Mouse (Mus musculus) neural tube, embryonic 11.5 days (tissue): ENCODE results near the gene Lats1. TPM values are rescaled to one million over a fixed set of nuclear protein-coding genes. Genes with fewer than 3 reads are reported as not detected.

ENCODE experiments used
- ATAC-seq: fragments of 200-750 bp; cut with Nextera tagmentation; 2 replicates; pipeline ENCODE4 v1.8.0; 2017; ENCODE audit warnings: moderate number of reproducible peaks, mild to moderate bottlenecking, moderate TSS enrichment, moderate library complexity; ENCODE audit not compliant: insufficient read depth, low FRiP score, low TSS enrichment
- DNase-seq: peaks from one replicate; pipeline ENCODE4 v3.0.0-alpha.2; 2015; ENCODE audit warnings: low spot score
- H3K27ac ChIP-seq: fragments of 300-500 bp; sonication (generic); 2 replicates; pipeline ENCODE4 v1.5.1; 2014; ENCODE audit warnings: low read depth, mild to moderate bottlenecking, low read length
- H3K27me3 ChIP-seq: fragments of 300-500 bp; sonication (generic); 2 replicates; pipeline ENCODE4 v1.6.1; 2014; ENCODE audit warnings: mild to moderate bottlenecking, low read length, mixed read lengths; ENCODE audit not compliant: control insufficient read depth, insufficient read depth
- H3K36me3 ChIP-seq: fragments of 300-500 bp; sonication (generic); 2 replicates; pipeline ENCODE4 v1.6.1; 2014; ENCODE audit warnings: mild to moderate bottlenecking, low read length, moderate library complexity, mixed read lengths; ENCODE audit not compliant: control insufficient read depth, insufficient read depth
- H3K4me1 ChIP-seq: fragments of 300-500 bp; sonication (generic); 2 replicates; pipeline ENCODE4 v1.6.1; 2014; ENCODE audit warnings: low read length, mixed read lengths; ENCODE audit not compliant: control insufficient read depth, insufficient read depth
- H3K4me2 ChIP-seq: fragments of 300-500 bp; sonication (generic); 2 replicates; pipeline ENCODE4 v1.6.1; 2014; ENCODE audit warnings: low read depth, mild to moderate bottlenecking, moderate library complexity
- H3K4me3 ChIP-seq: fragments of 300-500 bp; sonication (generic); 2 replicates; pipeline ENCODE4 v1.5.1; 2014; ENCODE audit warnings: low read depth, low read length
- H3K9ac ChIP-seq: fragments of 300-500 bp; sonication (generic); 2 replicates; pipeline ENCODE4 v1.6.1; 2014; ENCODE audit warnings: mild to moderate bottlenecking, low read length
- H3K9me3 ChIP-seq: fragments of 300-500 bp; sonication (generic); 2 replicates; pipeline ENCODE4 v1.6.1; 2016; ENCODE audit warnings: low read length; ENCODE audit not compliant: control insufficient read depth
- WGBS: fragments of 180-500 bp; shearing (Covaris S2); extraction: QIAGEN DNeasy Blood & Tissue Kit; methylation state at CpG from one replicate; pipeline ENCODE4 v1.1.7; 2014; 5-methylcytosine and 5-hydroxymethylcytosine counted together
- polyA plus RNA-seq: library from polyadenylated mRNA; unstranded; fragments of >200 nt; fragmentation: Nextera tagmentation; extraction: Ambion mirVana; gene quantifications from 2 replicates; pipeline ENCODE4 v1.2.1, GENCODE M21; 2014

Gene Lats1
- polyA plus RNA-seq, 1 experiment from 2014 or later = 14.2 TPM

- Histone ChIP-seq H3K36me3 (peaks cover 13% of the 10 kb centered on the region), H3K4me1 (no peaks in the 10 kb centered on the region), H3K27me3 (no peaks in the 10 kb centered on the region), H3K4me2 (no peak overlapping the region), H3K9ac (no peak overlapping the region), H3K4me3 (no peak overlapping the region), H3K9me3 (no peaks in the 10 kb centered on the region), H3K27ac (no peak overlapping the region)
- ATAC-seq (no peak), DNase-seq (no peak)
- 93% methylated on average over 5 of the region's 5 CpGs for WGBS
Observed at GRCm38 (mm10) chr10:7710121-7710520, 29.1 kb downstream of the Lats1 start.

- no peak for DNase-seq
- ATAC-seq = no peak
- Histone ChIP-seq H3K27ac (no peak overlapping the region), H3K9ac (no peak overlapping the region), H3K9me3 (no peaks in the 10 kb centered on the region), H3K4me1 (no peaks in the 10 kb centered on the region), H3K4me3 (no peak overlapping the region), H3K27me3 (no peaks in the 10 kb centered on the region), H3K36me3 (peaks cover 12% of the 10 kb centered on the region), H3K4me2 (no peak overlapping the region)
- WGBS = 95% methylated on average over 13 of the region's 13 CpGs
Observed at GRCm38 (mm10) chr10:7712506-7712905, 31.5 kb downstream of the Lats1 start.

- no peak overlapping the region for H3K4me3 ChIP-seq
- DNase-seq = no peak
- ATAC-seq = no peak
- no peaks in the 10 kb centered on the region for H3K27me3 ChIP-seq
- no peak overlapping the region for H3K9ac ChIP-seq
- H3K36me3 ChIP-seq = peaks cover 9% of the 10 kb centered on the region
- no peak overlapping the region for H3K27ac ChIP-seq
- WGBS = 82% methylated on average over 7 of the region's 7 CpGs
- no peaks in the 10 kb centered on the region for H3K9me3 ChIP-seq
- H3K4me2 ChIP-seq = no peak overlapping the region
- H3K4me1 ChIP-seq = no peaks in the 10 kb centered on the region
Observed at GRCm38 (mm10) chr10:7715056-7715455, 34.0 kb downstream of the Lats1 start.

- Histone ChIP-seq H3K36me3 (no peaks in the 10 kb centered on the region), H3K27ac (no peak within 1 kb of the TSS), H3K9me3 (no peaks in the 10 kb centered on the region), H3K4me2 (peak within 1 kb of the TSS; percentile 74), H3K4me3 (peak within 1 kb of the TSS; percentile 58), H3K4me1 (no peaks in the 10 kb centered on the region; the same call in 1 of the 2 replicates), H3K27me3 (no peaks in the 10 kb centered on the region), H3K9ac (peak within 1 kb of the TSS; percentile 49)
- under 1% methylated on average over 49 of the region's 49 CpGs for WGBS
- DNase-seq = peak; percentile 97
- peak; percentile 96 for ATAC-seq
Observed at GRCm38 (mm10) chr10:7725751-7726500, 44.9 kb downstream of the Lats1 start, which contains the start of gene Katna1. Gene Katna1 (plus strand): TSS chr10:7726000.

- DNase-seq (no peak), ATAC-seq (no peak)
- peak overlapping the region; percentile 58 for H3K4me3 ChIP-seq
- H3K4me1 ChIP-seq = no peaks in the 10 kb centered on the region; the same call in 1 of the 2 replicates
- H3K27ac ChIP-seq = no peak overlapping the region
- peak overlapping the region; percentile 74 for H3K4me2 ChIP-seq
- no peaks in the 10 kb centered on the region for H3K9me3 ChIP-seq
- peak overlapping the region; percentile 49 for H3K9ac ChIP-seq
- H3K36me3 ChIP-seq = no peaks in the 10 kb centered on the region
- 0% methylated on average over 8 of the region's 8 CpGs for whole genome bisulfite sequencing
- no peaks in the 10 kb centered on the region for H3K27me3 ChIP-seq
Observed at GRCm38 (mm10) chr10:7726501-7726812, 45.4 kb downstream of the Lats1 start.

GRCm38 (mm10) chr10:7727011-7727410, 46.0 kb downstream of the Lats1 start:
- Histone ChIP-seq H3K27ac (no peak overlapping the region), H3K4me3 (peak overlapping the region; percentile 58), H3K27me3 (no peaks in the 10 kb centered on the region), H3K36me3 (no peaks in the 10 kb centered on the region), H3K4me2 (peak overlapping the region; percentile 74), H3K9me3 (no peaks in the 10 kb centered on the region), H3K4me1 (no peaks in the 10 kb centered on the region; the same call in 1 of the 2 replicates), H3K9ac (no peak overlapping the region)
- DNase-seq (no peak), ATAC-seq (no peak)
- 33% methylated on average over 3 of the region's 3 CpGs for WGBS

- no peak overlapping the region for H3K4me3 ChIP-seq
- no peaks in the 10 kb centered on the region for H3K27me3 ChIP-seq
- no peaks in the 10 kb centered on the region; the same call in 1 of the 2 replicates for H3K4me1 ChIP-seq
- no peaks in the 10 kb centered on the region for H3K36me3 ChIP-seq
- H3K27ac ChIP-seq = no peak overlapping the region
- H3K9me3 ChIP-seq = no peaks in the 10 kb centered on the region
- no peak for ATAC-seq
- no peak overlapping the region for H3K9ac ChIP-seq
- no peak for DNase-seq
- no peak overlapping the region for H3K4me2 ChIP-seq
Observed at GRCm38 (mm10) chr10:7731582-7731981, 50.6 kb downstream of the Lats1 start.

GRCm38 (mm10) chr10:7737122-7737521, 56.1 kb downstream of the Lats1 start:
- H3K36me3 ChIP-seq = no peaks in the 10 kb centered on the region
- H3K9me3 ChIP-seq = no peaks in the 10 kb centered on the region
- ATAC-seq = no peak
- H3K4me3 ChIP-seq = no peak overlapping the region
- DNase-seq = no peak
- H3K27ac ChIP-seq = no peak overlapping the region
- no peak overlapping the region for H3K9ac ChIP-seq
- H3K4me1 ChIP-seq = no peaks in the 10 kb centered on the region
- no peak overlapping the region for H3K4me2 ChIP-seq
- no peaks in the 10 kb centered on the region for H3K27me3 ChIP-seq

GRCm38 (mm10) chr10:7737914-7738313, 56.9 kb downstream of the Lats1 start:
- H3K4me1 ChIP-seq = no peaks in the 10 kb centered on the region
- H3K4me2 ChIP-seq = no peak overlapping the region
- H3K36me3 ChIP-seq = no peaks in the 10 kb centered on the region; the same call in 1 of the 2 replicates
- H3K4me3 ChIP-seq = no peak overlapping the region
- DNase-seq (no peak), ATAC-seq (no peak)
- H3K9ac ChIP-seq = no peak overlapping the region
- no peaks in the 10 kb centered on the region for H3K9me3 ChIP-seq
- H3K27ac ChIP-seq = no peak overlapping the region
- WGBS = 75% methylated on average over 3 of the region's 3 CpGs
- H3K27me3 ChIP-seq = no peaks in the 10 kb centered on the region
